Mouse (Mus musculus): ENCODE data around the gene Rpl36a-ps1. TPM values are rescaled to one million over a fixed set of nuclear protein-coding genes. Genes with fewer than 3 reads are reported as not detected.

The Rpl36a-ps1 gene
- polyA plus RNA-seq, 1 experiment, result 2.4 TPM

DNA sequence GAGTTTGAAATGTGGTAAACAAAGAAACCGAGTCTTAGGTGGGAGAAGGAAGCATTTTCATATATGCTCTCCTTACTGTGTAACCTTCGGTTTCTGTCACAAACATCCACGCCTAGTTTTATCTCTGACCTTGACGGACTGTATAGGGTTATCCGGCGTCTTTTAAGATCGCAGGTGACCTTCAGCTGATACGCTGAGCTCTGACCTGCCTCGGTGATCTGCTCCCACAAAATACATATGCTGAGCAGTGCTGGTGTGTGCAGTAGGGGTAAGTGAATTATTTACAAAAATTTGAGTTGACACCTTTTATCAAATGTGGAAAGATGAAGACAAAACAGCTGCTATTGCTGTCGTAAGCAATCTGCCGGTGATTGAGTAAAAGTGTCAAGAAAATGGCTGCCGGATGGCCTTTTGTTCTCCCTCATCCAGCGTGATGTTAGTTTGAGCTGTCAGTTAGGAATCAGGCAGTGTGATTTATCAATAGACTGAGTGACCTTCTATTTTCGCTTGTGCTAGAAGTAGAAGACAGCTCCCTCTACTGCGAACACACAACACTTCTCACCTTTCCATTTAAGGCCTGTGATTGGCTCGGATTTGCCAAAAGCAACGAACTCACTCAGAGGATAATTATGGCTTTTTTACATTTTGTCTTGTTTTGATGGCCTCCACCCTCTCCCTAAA is 35.0 kb downstream of the Rpl36a-ps1 start:
- Histone ChIP-seq H3K4me3 (ENCODE audit: insufficient read depth, low read length) (no peak overlapping the region), H3K4me1 (ENCODE audit: control insufficient read depth, insufficient read depth, low read length) (no peaks in the 10 kb centered on the region), H3K27ac (ENCODE audit: insufficient read depth, low read length) (no peak overlapping the region)
- TF ChIP-seq CTCF (IDR thresholded peaks at IDR 0.05; ENCODE audit: extremely low read depth, insufficient read depth, low read length) (no peak), POLR2A (IDR thresholded peaks at IDR 0.05; ENCODE audit: extremely low read depth, insufficient read depth, low read length) (no peak)

DNA sequence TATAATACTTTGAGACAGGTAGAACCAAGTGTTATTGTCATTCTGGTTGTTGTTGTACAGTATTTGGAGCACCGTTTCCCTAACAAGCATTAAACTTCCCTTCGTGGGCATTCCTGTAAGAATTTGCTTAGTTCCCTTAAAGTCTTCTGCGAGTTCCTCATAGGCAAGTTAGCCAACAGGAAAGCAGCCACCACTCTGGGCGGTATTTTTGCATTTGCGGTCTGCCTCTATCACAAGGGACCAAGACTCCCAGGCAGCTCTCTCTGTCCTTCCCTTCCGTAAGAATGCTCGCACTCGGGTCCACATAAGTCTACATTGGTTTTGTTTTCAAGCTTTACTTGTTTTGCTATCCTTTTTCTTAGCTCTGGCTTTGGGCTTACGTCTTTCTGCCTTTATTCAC is 37.3 kb downstream of the Rpl36a-ps1 start:
- TF ChIP-seq CTCF (IDR thresholded peaks at IDR 0.05; ENCODE audit: extremely low read depth, insufficient read depth, low read length), result no peak
- no peak for TF ChIP-seq POLR2A (IDR thresholded peaks at IDR 0.05; ENCODE audit: extremely low read depth, insufficient read depth, low read length)
- H3K4me3 ChIP-seq (ENCODE audit: insufficient read depth, low read length), result no peak overlapping the region
- no peak overlapping the region for H3K27ac ChIP-seq (ENCODE audit: insufficient read depth, low read length)
- no peaks in the 10 kb centered on the region for H3K4me1 ChIP-seq (ENCODE audit: control insufficient read depth, insufficient read depth, low read length)

DNA sequence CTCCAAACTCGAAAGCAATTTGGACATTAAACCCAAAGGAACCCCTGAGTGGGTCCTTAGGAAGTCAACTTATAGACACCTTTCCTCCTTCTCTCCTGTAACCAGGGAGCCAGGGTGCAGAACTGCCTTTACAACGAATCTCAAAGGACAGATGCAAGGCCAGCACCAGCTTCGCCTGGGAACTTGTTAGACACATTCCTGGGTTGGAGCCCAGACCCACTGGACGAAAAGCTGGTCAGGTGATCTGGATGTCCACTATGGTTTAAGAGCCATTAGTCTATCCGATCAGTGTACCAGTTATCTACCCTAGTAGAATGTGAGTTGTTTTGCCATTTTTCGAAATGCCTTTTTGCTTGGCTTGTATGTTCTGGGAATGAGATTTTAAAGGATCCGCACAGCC is 41.7 kb downstream of the Rpl36a-ps1 start:
- no peak overlapping the region for H3K4me3 ChIP-seq (ENCODE audit: insufficient read depth, low read length)
- TF ChIP-seq POLR2A (IDR thresholded peaks at IDR 0.05; ENCODE audit: extremely low read depth, insufficient read depth, low read length), result no peak
- TF ChIP-seq CTCF (IDR thresholded peaks at IDR 0.05; ENCODE audit: extremely low read depth, insufficient read depth, low read length), result no peak
- no peaks in the 10 kb centered on the region for H3K4me1 ChIP-seq (ENCODE audit: control insufficient read depth, insufficient read depth, low read length)
- H3K27ac ChIP-seq (ENCODE audit: insufficient read depth, low read length), result no peak overlapping the region

DNA sequence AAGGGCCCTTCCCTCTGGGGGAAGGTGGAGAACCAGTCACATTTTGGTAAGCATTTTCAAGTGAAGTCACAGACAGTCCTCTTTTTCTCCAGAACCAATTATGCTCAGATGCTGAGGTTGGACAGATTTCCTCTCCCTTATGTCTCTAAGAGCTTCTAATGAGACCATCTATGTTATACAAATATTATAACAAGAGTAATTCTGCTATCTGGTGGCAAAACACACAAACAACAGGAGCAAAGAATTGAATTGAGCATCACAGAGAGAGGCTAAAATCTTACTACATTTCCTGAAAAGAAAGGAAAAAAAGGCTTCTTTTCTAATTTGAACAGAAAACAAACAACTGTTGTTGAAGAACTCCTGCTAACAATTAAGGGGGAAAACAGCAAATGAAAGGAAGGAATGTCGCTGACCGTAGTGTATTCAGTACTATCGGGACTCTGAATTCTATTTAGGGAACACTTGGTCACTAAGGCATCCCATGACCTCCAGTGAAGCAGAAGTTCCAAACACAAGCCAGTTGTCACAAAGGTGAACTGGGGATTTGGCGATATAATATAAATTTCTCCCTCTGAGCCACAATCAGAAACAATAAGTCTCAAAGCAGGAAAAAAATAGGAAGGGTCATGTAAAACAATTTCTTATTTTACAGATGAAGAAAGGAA is 42.4 kb downstream of the Rpl36a-ps1 start:
- no peak overlapping the region for H3K4me3 ChIP-seq (ENCODE audit: insufficient read depth, low read length)
- TF ChIP-seq CTCF (IDR thresholded peaks at IDR 0.05; ENCODE audit: extremely low read depth, insufficient read depth, low read length), result no peak
- TF ChIP-seq POLR2A (IDR thresholded peaks at IDR 0.05; ENCODE audit: extremely low read depth, insufficient read depth, low read length), result no peak
- H3K27ac ChIP-seq (ENCODE audit: insufficient read depth, low read length), result no peak overlapping the region
- no peaks in the 10 kb centered on the region for H3K4me1 ChIP-seq (ENCODE audit: control insufficient read depth, insufficient read depth, low read length)

Other genes starting within 250 kb of the Rpl36a-ps1 start
- 63.3 and 67.9 TPM in 2 replicates for gene Mzt1, start 51.8 kb upstream of the Rpl36a-ps1 start, polyA plus RNA-seq (2012; rRNA removed)
- gene Bora, start 51.9 kb upstream of the Rpl36a-ps1 start, polyA plus RNA-seq (2012; rRNA removed), result 3.5 and 4.0 TPM in 2 replicates
- gene Pibf1, start 105.1 kb upstream of the Rpl36a-ps1 start, polyA plus RNA-seq (2012; rRNA removed), result 6.9 and 8.8 TPM in 2 replicates
- 12.5 and 12.6 TPM in 2 replicates for gene Dis3, start 105.5 kb upstream of the Rpl36a-ps1 start, polyA plus RNA-seq (2012; rRNA removed)